Mouse (Mus musculus): Measurements from ENCODE around the gene Hivep3. TPM values are rescaled to one million over a fixed set of nuclear protein-coding genes. Genes with fewer than 3 reads are reported as not detected.
A peak's percentile ranks its signal among the peaks of the same experiment; 100 is the strongest.

Hivep3 gene
- total RNA-seq, 2 experiments from 2014 or later, result 47.2 to 47.5 TPM

DNA sequence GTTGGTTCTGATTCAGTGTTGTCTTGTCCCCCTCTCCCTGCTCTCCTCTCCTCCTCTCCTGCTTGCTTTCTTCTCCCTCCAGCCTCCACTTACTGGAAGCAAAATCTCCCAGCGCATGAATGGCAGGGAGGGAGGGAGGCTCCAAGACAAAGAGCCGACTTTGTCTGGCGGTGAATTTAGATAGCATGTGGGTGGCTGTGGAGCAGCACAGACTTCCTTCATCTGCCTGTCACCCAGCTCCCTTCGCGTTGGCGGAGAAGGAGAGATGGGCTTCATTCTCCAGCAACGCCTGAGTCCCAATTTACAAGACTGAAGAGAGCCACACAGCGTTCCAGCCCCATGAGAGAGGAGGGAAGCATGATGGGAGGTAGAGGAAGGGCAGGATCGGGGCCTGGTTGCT is 236.6 kb downstream of the Hivep3 start:
- DNase-seq (ENCODE audit: low spot score in 2 of 2), result peak; percentile 77 to 81

DNA sequence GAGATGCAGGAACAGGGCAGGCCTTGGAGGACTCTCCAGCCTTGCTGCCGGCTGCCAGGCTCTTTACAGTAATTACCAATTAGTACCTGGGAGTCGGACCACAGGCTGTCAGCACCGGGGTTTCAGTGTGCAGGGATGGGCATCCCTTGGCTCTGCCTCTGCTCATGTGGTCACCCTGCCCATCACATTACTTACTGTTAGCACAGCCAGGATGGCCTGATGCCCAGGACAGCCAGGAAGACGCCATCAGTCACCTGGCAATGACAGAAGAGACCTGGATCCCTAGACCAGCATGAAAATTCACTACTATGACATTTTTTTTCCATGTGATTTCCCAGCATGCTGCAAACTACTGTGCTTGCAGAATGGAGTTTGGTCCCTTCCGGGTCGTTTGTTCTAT is 238.8 kb downstream of the Hivep3 start:
- DNase-seq (ENCODE audit: low spot score in 2 of 2), result no peak

DNA sequence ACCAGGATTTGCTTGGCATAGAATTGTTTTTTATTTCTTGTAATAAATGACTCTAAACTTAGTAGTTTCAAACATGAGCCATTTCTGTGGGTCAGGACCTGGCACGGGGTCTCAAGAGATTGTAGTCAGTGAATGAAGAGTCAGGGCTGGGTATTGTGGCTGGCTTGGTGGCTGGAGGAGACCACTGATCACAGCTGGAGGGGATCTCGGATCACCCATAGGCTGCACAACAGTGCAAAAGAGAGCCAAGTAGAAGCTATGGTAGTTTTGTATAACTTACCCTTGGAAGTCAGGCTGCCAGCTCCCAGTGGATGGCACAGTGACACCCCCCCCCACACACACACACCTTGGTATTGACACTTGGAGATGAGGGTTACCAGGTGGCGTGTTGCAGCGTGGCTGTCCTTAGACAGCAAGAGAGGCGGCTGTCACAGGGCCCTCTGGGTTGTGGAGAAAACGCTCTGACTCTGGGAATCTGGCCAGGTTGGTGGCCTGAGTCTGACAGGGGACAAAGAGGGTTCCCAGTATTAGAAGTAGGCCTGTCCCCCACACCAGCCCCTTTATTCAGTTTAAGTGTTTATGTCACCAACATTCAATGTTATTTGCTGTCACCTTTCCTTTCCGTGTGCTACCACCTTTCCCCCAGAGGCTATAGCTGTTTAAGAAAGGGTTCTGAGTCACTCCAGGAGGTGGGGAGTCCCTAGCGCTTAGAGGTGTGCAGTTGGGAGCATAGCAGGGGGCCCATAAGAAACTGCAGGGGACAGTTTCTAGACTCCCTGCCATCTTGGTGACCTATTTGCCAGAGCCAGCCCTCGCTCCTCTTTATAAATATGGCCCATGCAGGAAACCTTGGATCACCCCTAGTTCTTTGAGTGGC is 240.4 kb downstream of the Hivep3 start:
- no peak for DNase-seq (ENCODE audit: low spot score in 2 of 2)

DNA sequence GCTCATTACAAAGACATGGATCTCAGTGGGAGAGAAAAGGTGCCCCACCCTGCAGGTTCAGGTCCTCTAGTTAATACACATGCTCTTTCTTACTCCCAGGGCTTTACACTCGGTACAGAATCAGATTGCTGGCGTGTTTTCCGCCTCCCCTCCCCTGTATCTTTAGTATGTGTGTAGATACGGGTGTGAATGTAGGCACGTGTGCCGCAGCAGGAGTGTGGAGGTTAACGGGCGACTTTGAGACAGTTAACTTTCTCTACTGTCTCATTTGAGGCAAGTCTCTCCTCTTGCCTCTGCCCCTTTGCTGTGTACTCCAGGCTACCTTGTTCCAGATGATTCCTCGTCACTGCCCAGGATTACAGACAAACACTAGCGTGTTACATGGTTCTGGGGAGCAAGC is 241.7 kb downstream of the Hivep3 start:
- DNase-seq (ENCODE audit: low spot score in 2 of 2), result no peak

DNA sequence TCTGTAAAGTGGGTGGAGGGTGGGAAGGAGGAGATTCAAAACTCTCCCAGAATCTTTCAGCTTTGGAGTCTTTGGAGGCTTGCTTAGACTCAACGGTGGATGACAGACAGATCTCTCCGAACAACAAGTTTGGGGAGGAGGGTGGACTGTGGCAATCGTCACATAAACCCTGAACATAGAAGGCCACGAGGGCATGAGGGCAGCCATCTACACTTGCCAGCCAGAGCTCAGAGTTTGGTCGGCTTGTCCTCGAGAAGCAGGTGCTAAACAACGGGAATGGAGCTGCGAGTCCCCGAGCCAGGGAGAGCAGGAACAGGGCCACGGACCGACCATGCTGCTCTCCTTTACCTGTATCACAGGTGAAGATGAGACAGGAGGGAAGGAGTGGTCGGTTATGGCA is 242.2 kb downstream of the Hivep3 start:
- DNase-seq (ENCODE audit: low spot score in 2 of 2), result no peak

DNA sequence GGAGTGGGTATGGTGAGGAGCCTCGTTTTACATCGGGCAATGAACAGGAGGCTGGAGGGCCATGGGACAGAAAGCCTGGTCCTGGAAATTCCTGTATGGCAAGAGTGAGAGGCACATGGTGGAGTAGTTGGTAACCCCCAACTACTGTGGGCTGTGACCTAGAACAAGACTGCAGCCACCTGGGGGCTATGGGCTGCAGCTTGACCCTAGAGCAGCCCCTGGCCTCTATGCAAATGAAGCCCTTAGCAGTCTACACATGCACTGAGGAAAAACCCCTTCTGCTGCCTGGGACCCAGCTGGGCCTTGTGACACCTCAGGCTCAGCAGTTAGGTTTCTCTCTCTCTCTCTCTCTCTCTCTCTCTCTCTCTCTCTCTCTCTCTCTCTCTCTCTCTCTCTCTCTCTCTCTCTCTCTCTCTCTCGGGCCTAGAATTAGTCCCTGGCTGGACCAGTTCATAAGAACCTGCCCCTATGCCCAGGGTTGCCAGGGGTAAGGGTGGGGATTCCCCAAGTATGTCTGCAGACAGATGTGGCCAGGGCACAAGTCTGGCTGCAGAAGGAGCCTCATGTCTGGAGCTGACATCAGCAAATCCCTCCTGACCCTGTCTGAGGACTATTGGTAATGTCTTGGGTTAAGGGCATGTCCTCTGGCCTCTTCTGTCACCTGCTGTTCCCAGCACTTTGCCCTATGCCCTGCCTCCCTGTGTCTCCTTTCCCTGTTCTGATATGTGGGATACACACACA is 243.0 kb downstream of the Hivep3 start:
- no peak for DNase-seq (ENCODE audit: low spot score in 2 of 2)

DNA sequence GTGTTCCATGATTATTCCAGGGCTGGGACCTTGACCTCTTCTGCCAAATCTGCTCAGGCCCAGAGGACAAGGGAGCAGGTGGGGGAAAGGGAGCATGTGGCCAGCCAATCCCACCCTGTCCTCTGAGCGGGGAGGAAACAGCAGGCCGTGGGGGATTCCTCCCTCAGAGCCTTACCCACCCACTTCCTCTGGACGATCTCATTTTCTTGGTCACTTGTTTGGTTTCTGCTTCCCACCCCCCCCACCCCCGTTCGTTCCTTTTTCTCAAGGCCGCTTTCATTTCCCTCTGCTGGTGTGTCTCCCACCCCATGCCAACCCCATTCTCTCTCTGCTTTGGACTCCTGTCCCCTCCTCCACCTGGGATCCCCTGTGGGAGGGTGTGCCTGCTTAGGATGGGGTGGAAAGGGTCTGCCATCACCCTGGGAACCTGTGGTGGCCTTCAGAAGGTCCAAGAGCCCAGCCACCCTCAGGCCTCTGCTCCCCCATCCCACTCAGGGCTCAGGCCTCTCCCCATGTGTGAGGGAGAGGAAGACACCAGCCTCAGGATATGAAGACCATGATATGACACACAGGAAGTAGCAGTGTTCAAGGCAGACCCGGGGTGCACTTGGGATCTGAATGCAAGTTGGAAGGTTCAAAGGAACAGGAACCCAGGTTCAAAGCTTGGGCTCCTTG is 244.4 kb downstream of the Hivep3 start:
- no peak for DNase-seq (ENCODE audit: low spot score in 2 of 2)

DNA sequence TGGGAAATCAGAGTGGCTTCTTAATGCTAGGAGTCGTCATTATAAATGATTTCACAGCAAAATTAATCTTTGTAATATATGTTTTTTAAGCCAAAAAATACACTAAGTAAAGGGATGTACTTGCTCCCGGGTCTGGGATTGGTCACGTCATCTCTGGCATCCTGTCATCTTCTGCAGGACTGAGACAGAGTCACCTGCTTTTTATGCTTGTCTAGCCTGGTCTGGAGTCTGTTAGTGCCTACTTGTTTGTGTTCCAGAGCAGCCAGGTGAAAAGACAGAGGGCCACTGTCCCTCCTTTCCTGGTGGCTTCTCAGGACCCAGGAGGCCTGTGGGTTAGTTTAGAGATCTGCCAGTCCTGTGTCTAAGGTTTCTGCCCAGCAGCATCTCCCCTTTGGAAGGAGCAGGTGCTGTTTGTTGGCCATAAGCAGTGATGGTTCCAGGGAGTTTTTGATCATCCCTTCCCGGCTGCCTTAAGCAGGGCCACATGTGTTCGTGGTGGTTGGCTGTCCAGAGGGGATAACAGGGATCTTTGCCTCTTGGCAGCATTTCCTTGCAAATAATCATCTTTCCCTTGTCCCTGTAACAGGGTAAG is 245.8 kb downstream of the Hivep3 start:
- no peak for DNase-seq (ENCODE audit: low spot score in 2 of 2)

DNA sequence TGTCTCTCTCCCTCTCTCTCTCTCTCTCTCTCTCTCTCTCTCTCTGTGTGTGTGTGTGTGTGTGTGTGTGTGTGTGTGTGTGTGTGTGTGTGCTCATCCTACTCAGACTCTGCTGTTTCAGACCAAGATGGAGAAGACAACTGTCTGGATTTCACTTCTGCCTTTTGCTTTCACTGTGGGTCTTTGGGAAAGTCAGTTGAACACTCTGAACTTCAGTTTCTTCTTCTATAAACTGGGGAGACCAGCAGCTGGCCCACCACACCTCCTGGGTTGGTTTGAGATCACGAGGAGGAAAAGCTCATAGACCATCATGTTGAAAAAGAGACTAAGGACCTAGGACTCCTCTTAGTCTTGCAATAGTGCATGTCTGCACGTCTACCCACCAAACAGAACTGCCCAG is 246.3 kb downstream of the Hivep3 start:
- DNase-seq (ENCODE audit: low spot score in 2 of 2), result no peak

DNA sequence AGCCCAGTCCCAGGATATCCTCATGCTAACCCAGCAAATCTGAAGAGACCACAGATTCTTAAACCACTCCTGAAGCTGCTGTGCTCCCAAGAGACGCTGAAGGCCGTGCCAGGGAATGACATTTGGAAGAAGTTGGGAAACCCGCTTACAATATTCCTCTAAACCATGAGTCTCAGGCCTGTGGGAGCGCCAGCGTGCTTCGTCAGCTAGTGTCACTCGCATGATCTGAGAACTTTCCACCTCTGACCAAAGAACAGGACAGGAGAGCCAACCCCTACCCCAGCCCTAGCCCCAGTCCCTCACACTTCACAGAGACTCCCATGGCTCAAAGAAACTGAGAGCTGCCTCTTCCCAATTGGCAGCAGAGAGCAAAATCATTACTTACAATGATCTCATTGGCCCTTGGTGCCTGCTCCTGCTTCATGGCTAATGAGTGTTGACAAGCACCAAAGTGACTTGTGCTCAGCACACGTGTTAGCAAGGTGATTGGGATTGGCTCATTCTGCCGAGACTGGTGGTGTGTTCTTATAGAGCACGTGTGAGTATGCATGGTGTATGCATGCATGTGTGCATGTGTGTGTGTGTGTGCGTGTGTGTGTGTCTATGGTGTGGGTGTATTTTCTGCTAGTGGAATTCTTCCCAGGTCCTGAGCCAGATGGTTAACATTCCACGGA is 247.6 kb downstream of the Hivep3 start:
- no peak for DNase-seq (ENCODE audit: low spot score in 2 of 2)

DNA sequence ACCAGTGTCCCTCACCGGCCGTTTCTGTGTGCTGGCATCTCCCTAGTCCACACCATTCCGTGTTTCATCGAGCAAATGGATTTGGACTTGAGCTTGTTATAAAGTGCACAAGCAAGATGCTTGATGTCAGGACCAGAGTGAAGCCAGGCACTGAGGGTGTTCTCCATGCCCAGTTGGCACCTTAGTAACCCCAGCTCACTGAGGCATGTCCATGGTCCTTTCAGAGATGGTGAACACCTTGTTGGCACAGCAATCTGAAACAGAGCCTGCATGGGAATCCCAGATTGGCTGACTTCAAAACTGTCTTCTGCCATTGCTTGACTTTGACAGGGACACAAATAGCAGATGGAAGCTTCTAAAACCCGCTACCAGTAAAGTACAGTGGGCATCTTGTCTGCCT is 252.5 kb downstream of the Hivep3 start:
- DNase-seq (ENCODE audit: low spot score in 2 of 2), result no peak

DNA sequence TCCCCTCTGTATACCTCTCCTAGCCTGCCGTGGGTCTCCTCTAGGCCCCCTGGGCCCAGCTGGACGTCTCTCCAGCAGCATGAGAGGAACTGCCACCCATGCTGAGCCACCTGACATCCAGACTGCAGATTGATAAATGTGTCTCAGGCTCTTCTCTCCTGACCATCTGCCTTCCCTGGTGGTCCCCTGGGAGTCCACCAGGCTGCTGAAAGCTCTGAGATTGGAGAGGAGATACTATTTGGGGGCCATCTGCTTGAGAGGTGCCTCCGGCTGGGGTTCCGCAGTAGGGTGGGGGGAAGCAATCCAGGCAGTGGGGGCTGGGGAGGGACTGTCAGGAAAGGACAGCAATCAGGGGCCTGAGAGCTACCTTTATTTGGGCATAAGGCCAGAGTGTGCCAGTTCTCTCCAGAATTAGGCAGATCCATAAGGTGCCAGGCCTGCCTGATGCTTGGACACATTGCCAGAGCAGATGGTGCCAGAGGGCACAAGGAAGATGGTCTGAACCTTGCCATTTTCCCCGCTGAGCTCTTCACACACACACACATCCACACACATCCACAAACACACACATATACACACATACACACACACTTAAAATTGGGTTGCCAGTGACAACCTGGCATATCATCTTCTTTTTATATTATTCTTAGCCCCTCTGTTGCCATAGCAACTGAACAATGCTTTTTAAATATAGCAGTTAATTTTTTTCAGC is 253.2 kb downstream of the Hivep3 start:
- DNase-seq (ENCODE audit: low spot score in 2 of 2), result peak; percentile 59 to 79

DNA sequence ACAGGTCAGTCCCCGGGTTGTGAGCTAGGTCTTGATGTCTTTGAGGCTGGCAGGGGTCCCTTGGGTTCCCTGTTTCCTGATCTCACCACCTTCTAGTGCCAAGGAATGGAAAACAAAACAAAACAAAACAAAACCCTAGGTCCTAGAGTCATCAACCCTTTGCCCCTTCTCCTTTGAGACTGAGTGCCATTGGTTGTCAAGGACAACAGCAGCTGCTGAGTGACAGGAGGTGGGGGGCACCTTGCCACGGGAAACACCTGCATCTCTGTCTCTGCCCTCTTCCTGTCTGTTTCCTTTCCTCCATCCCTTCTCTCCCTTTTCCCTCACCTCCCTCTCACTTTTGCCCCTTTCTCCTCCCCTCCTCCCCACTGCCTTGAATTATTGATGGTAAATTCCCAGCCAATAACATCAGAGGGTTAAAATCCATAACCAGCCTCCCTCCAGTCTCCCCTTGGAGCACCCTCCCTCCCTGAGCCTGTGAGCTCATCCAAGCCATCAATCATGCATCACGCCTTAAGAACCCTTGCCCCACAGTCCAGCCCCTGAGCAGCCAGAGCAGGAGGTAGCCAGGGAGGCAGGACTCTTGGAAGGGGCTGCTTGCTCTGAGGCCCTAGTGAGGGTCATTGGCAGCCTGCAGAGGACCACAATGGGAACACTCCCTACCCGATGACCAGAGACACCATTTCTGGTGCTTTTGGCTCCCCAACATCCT is 253.9 kb downstream of the Hivep3 start:
- DNase-seq (ENCODE audit: low spot score in 2 of 2), result no peak

DNA sequence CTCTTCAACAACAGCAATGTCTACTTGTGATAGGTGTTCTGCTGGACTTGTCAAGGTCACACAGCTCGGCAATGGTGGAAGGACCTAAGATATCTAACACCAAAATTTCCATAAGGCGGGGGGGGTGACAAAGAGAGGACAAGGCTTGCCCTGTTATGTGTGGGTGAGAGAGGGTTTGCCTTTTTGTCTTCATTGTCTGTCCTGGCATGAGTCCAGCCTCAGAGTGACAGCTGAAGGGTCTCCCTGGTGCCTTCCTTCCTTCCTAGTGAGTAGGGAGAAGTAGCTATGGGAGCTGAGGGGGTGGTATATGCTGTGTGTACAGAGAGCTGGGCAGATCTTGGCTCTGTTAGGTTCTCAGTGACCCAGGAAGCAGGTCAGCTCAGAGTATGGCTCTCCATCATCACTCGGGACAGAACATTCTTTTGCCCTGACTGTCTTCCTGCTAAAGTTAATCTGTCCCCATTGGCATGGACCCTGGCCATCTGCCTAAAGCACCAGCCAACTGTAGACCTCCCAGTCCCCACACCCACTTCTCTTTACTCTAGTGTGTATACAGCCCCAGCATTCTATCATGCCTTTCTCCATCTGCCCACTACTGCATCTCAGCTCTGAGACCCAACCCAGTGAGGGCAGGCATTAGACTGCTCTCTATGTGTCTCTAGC is 255.6 kb downstream of the Hivep3 start:
- no peak for DNase-seq (ENCODE audit: low spot score in 2 of 2)

DNA sequence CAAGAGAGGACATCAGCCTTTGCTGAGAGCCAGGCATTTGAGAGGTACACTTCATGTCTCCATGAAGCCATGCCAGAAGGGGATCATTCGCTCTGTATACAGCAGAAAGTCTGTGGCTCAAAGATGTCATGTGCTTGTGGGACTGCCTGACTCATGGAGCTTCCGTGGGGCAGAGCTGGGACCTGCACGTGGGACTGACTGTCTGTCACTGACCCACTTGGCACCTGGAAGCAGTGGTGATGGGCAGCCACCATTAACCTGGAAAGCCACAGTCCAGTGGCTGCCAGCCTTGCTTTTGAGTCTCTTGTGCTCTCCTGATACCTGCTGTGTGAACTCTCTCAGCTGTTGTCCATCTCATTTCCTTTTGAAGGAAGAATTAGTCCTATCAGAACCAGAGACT is 256.8 kb downstream of the Hivep3 start:
- no peak for DNase-seq (ENCODE audit: low spot score in 2 of 2)

DNA sequence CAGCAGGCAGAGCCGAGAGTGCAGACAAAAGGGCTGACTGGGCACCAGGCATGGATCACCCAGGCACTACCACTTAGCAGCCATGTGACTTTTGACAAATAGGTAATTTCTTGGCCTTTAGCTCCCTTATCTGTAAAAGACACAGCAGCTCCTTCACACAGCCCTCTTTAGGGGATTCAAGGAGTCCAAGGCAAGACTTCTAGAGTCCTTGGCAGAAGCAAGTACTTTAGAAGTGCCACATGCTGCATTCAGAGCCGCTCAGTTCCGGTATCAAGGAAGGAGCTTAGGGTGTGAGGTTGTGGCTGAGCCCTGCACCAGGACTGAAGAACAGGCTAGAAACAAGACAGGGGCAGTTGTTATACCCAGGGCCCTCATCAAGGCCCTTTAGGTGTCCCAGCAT is 257.3 kb downstream of the Hivep3 start:
- DNase-seq (ENCODE audit: low spot score in 2 of 2), result no peak

DNA sequence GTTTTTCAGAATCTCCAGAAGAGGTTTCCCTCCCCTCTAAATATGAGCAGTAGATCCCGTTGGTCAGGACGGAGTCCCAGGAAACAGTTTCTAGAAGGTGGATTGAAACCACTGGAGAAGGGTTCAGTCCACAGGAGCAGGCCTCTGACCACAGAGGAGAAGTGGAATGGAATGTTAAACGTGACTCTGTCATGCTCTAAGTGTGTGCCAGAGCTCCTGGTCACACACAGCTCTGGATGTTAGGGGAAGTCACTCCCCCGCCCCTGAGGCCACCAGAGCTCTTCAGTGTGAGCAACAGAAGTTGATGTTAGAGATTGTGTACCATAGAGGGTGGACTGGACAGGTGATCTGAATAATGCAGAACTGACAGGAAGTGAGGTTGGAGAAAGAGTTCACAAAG is 258.2 kb downstream of the Hivep3 start:
- DNase-seq (ENCODE audit: low spot score in 2 of 2), result no peak

DNA sequence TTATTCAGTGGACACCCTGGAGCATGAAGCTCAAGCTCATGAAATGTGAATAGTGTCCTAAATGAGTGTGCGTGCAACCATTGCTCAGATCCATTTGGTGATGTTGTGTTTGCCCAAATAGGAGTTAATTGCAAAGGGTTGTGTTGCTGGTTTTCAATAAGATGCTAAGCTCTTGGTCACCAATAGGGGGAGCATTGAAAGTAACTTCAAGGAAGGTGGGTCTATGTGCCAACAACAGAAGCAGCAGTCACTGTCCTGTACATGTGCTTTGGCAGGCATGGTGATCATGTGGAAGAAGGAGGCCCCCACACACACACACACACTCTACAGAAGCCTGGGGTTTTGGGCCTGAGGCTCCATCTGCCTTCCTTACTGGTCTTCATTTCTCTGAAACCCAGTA is 262.8 kb downstream of the Hivep3 start:
- no peak for DNase-seq (ENCODE audit: low spot score in 2 of 2)

DNA sequence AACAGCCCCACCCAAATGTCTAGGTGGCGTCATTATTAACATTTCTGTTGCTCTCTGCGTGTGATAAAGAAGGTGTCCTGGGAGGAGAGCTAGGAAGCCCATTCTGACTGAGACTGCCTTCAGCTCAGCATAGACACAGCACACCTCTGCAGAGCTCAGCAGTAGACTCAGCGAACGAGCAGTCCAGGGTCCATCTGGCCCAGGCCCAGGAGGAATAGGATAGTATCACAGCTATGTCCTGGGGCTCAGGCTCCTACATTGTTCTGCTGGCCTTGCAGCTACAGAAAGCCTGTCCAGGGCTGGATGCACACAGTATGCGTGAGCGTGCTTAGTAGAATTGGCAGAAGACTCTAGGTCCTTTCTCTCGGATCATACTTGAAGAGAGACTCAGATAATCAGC is 263.8 kb downstream of the Hivep3 start:
- no peak for DNase-seq (ENCODE audit: low spot score in 2 of 2)

Data from layer of hippocampus, adult 18-20 months (tissue).